Mouse (Mus musculus): Measurements from ENCODE around the gene Pkn1. TPM values are rescaled to one million over a fixed set of nuclear protein-coding genes. Genes with fewer than 3 reads are reported as not detected.
A peak's percentile ranks its signal among the peaks of the same experiment; 100 is the strongest.

Gene Pkn1
- total and polyA plus RNA-seq, 2 experiments from 2014 or later, result 18.2 to 65.6 TPM

DNA sequence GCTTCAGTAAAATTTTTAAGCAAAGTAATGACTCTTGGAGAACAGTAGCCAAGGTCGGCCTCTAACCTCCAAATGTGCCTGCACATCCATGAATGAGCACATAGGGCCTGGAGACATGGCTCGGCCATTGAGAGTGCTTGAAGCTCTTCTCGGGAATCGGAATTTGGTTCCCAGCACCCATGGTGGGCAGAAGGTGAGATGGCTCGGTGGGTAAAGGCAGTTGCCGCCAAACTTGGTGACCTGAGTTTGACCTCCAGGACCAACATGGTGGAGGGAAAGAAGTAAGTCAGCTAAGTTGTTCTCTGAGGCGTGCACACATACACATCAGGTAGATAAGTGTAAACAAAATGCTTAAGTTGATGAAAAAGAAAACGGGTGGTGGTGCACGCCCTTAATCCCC is 42.9 kb downstream of the Pkn1 start:
- Histone ChIP-seq H3K4me1 (ENCODE audit: insufficient read depth, low read length) (peaks cover 19% of the 10 kb centered on the region), H3K36me3 (ENCODE audit: insufficient read depth, low read length) (no peaks in the 10 kb centered on the region), H3K27me3 (ENCODE audit: insufficient read depth, low read length) (no peaks in the 10 kb centered on the region), H3K27ac (no peak overlapping the region), H3K9ac (replicated peaks; ENCODE audit: low read length) (no peak overlapping the region), H3K4me3 (ENCODE audit: low read length) (no peak overlapping the region), H3K9me3 (ENCODE audit: low read length) (no peaks in the 10 kb centered on the region), H3K4me2 (ENCODE audit: low read depth, low read length) (no peak overlapping the region)
- ATAC-seq (no peak), DNase-seq (ENCODE audit: low spot score) (no peak)
- TF ChIP-seq CTCF (IDR thresholded peaks at IDR 0.05; ENCODE audit: low read depth), result no peak
- WGBS, result 87% methylated on average over 9 of the region's 9 CpGs

DNA sequence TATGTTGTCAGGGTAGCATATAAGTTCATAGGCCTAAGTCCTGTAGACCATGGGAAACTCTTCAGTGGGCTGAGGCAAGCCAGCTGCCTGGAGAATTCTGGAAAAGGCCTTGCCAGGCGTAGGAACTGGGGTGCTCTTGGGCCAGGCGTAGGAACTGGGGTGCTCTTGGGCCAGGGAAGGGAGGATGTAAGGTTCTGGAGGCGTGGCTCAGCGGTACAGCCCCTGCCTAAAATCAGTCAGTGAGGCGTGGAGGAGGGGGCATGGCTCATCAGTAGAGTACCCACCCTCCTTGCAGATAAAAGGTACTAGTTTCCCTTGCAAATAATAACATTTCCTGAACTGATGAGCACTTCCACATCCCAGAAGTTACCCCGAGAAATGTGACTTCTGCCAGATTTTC is 44.3 kb downstream of the Pkn1 start:
- 93% methylated on average over 6 of the region's 6 CpGs for WGBS
- ATAC-seq (no peak), DNase-seq (ENCODE audit: low spot score) (no peak)
- H3K4me2 ChIP-seq (ENCODE audit: low read depth, low read length), result no peak overlapping the region
- H3K4me3 ChIP-seq (ENCODE audit: low read length), result no peak overlapping the region
- H3K4me1 ChIP-seq (ENCODE audit: insufficient read depth, low read length), result 0 out of 2 replicates have a peak, but pooled peaks cover 12% of the 10 kb centered on the region
- TF ChIP-seq CTCF (IDR thresholded peaks at IDR 0.05; ENCODE audit: low read depth), result no peak
- no peaks in the 10 kb centered on the region for H3K27me3 ChIP-seq (ENCODE audit: insufficient read depth, low read length)
- no peak overlapping the region for H3K9ac ChIP-seq (replicated peaks; ENCODE audit: low read length)
- no peaks in the 10 kb centered on the region for H3K9me3 ChIP-seq (ENCODE audit: low read length)
- H3K36me3 ChIP-seq (ENCODE audit: insufficient read depth, low read length), result no peaks in the 10 kb centered on the region
- no peak overlapping the region for H3K27ac ChIP-seq

DNA sequence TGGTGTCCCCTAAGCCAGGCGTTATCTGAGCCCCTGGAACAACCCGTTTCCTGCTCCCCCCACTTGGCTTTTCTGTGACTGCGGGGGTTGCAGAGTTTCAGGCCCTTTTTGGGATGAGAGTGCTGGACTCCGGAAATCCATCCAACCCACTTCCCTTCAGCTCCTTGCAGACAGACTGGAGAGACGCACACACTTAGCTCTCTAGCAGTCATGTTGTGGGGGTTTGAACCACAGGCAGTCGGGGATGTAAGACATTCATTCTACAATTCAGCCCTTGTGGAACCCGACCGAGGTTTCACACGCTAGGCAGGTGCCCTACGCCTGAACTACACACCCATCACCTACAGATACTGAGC is 45.3 kb downstream of the Pkn1 start:
- no peak overlapping the region; the same call in 1 of the 2 replicates for H3K27ac ChIP-seq
- H3K9ac ChIP-seq (replicated peaks; ENCODE audit: low read length), result peak overlapping the region; percentile 88
- no peak for ATAC-seq
- no peaks in the 10 kb centered on the region for H3K9me3 ChIP-seq (ENCODE audit: low read length)
- 0 out of 2 replicates have a peak, but pooled peaks cover 12% of the 10 kb centered on the region for H3K4me1 ChIP-seq (ENCODE audit: insufficient read depth, low read length)
- H3K36me3 ChIP-seq (ENCODE audit: insufficient read depth, low read length), result no peaks in the 10 kb centered on the region
- no peak for DNase-seq (ENCODE audit: low spot score)
- peak overlapping the region; percentile 91 for H3K4me2 ChIP-seq (ENCODE audit: low read depth, low read length)
- H3K4me3 ChIP-seq (ENCODE audit: low read length), result peak overlapping the region; percentile 85
- 42% methylated on average over 10 of the region's 10 CpGs for WGBS
- TF ChIP-seq CTCF (IDR thresholded peaks at IDR 0.05; ENCODE audit: low read depth), result no peak
- H3K27me3 ChIP-seq (ENCODE audit: insufficient read depth, low read length), result no peaks in the 10 kb centered on the region

DNA sequence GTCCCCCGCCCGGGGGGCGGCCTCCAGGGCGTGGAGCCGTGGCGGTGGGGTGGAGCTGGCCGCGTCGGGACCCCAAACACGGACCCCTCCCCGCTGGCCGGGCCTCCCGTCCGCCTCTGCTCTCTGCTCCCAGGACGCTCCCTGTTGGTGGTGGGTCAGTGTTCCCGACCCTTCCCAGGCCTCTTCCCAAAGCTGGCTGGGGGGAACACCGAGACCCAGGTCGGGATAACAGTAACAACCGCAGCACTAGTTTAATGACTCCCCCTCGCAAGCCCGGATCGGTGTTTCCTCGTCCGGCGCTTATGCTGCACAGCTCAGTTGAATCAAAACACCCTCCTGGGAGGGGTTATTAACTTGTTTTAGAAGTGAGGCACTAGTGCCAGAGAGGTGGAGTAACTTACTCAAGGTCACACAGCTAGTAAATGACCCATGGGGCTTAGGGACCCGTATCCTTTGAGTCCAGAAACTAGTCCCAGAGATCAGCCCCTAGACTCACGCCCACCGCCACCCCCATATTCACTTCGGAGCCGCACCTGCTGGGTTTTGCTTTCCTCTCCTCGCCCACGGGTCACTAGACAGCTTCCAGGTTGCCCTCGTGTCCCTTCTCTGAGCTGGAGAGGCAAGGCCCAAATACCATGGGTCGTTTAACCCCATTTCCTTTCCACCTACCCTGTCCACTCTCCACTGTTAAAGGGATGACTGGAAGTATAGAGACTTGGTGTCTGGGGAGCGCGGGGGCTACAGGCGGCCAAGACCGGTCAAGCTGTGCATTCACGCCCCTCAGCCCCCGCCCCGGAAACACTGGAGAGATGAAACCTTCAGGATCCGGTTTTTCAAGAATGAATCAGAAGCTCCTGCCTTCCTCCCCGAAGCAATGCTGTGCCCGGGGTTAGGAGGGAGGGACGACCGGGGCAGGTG is 46.0 kb downstream of the Pkn1 start:
- Histone ChIP-seq H3K4me3 (ENCODE audit: low read length) (peak overlapping the region; percentile 85), H3K4me1 (ENCODE audit: insufficient read depth, low read length) (0 out of 2 replicates have a peak, but pooled peaks cover 12% of the 10 kb centered on the region), H3K27ac (peak overlapping the region; percentile 75), H3K4me2 (ENCODE audit: low read depth, low read length) (peak overlapping the region; percentile 91), H3K27me3 (ENCODE audit: insufficient read depth, low read length) (no peaks in the 10 kb centered on the region), H3K9ac (replicated peaks; ENCODE audit: low read length) (peak overlapping the region; percentile 88), H3K36me3 (ENCODE audit: insufficient read depth, low read length) (no peaks in the 10 kb centered on the region), H3K9me3 (ENCODE audit: low read length) (no peaks in the 10 kb centered on the region)
- WGBS, result 3% methylated on average over 34 of the region's 46 CpGs
- TF ChIP-seq CTCF (IDR thresholded peaks at IDR 0.05; ENCODE audit: low read depth), result no peak
- ATAC-seq, result no peak
- DNase-seq (ENCODE audit: low spot score), result no peak

DNA sequence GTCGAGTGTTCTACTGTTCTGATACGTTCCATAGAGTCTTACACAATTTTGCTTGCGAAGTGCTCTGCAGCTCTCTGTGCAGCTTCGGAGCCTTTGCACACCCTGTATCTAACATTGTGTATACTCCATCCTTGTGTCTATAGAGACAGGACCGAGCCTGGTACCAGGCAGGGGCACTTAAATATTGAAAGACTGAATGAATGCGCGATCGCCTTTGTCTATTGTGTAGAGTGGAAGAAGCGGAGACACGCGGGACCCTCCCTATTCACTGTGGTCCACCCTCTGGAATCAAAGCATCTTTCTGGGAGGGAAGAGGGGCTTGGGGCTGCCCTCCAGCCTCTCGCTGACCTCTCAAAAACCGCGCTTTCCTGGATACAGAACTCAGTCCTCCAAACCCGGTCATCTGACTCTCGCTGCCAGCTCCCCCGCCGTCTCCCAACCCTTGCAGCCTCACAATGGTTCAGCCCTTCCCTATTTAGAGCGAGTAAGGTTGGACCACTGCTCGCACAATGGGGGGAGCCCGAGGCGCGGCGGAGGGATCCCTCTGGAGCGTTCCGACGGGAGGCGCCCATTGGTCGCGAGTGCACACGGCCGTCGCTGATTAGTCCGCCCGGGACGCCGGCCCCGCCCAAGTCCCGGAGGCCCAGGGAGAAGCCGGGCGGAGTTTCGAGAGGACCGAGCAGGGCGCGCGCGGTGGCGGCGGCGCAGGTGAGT is 46.8 kb downstream of the Pkn1 start, which contains the start of gene Gipc1:
Gene Gipc1 (plus strand): TSS at position 648 of the 714 bp plus-strand sequence.
- TF ChIP-seq CTCF (IDR thresholded peaks at IDR 0.05; ENCODE audit: low read depth), result no peak; the same call in 1 of the 2 replicates
- Histone ChIP-seq H3K9ac (replicated peaks; ENCODE audit: low read length) (peak within 1 kb of the TSS; percentile 88), H3K9me3 (ENCODE audit: low read length) (no peaks in the 10 kb centered on the region), H3K4me1 (ENCODE audit: insufficient read depth, low read length) (0 out of 2 replicates have a peak, but pooled peaks cover 12% of the 10 kb centered on the region), H3K4me3 (ENCODE audit: low read length) (peak within 1 kb of the TSS; percentile 85), H3K4me2 (ENCODE audit: low read depth, low read length) (peak within 1 kb of the TSS; percentile 91), H3K27ac (peak within 1 kb of the TSS; percentile 84), H3K27me3 (ENCODE audit: insufficient read depth, low read length) (no peaks in the 10 kb centered on the region), H3K36me3 (ENCODE audit: insufficient read depth, low read length) (no peaks in the 10 kb centered on the region)
- ATAC-seq, result peak; percentile 97
- 6% methylated on average over 30 of the region's 50 CpGs for WGBS
- peak; percentile 99 for DNase-seq (ENCODE audit: low spot score)

DNA sequence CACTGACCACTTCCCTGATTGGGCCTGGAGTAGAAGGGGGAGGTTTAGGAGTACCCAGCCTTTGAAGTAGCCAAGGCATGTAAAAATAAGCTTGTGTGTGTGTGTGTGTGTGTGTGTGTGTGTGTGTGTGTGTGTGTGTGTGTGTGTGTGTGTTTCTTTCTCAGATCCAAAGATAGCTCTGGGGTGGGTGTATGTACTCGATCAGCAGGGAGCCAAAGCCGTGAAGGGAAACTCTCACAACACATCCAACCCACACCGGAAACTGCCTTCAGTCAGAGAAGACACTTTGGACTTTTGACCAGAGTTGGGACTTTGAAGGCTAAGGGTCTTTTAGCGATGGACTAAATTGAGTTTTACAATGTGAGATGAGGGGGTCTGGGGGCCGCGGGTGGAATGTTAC is 49.3 kb downstream of the Pkn1 start:
- no peak overlapping the region for H3K4me3 ChIP-seq (ENCODE audit: low read length)
- H3K4me2 ChIP-seq (ENCODE audit: low read depth, low read length), result no peak overlapping the region
- H3K36me3 ChIP-seq (ENCODE audit: insufficient read depth, low read length), result no peaks in the 10 kb centered on the region
- no peak for TF ChIP-seq CTCF (IDR thresholded peaks at IDR 0.05; ENCODE audit: low read depth)
- H3K9ac ChIP-seq (replicated peaks; ENCODE audit: low read length), result no peak overlapping the region
- ATAC-seq (no peak), DNase-seq (ENCODE audit: low spot score) (no peak)
- WGBS, result 94% methylated on average over 6 of the region's 6 CpGs
- no peaks in the 10 kb centered on the region for H3K27me3 ChIP-seq (ENCODE audit: insufficient read depth, low read length)
- H3K9me3 ChIP-seq (ENCODE audit: low read length), result no peaks in the 10 kb centered on the region
- H3K27ac ChIP-seq, result no peak overlapping the region
- H3K4me1 ChIP-seq (ENCODE audit: insufficient read depth, low read length), result 0 out of 2 replicates have a peak, but pooled peaks cover 12% of the 10 kb centered on the region
